Mouse (Mus musculus): ENCODE measurements around the gene Aip.
A peak's percentile ranks its signal among the peaks of the same experiment; 100 is the strongest.

Gene Aip

GRCm38 (mm10) chr19:4152445-4153231 lies 27.0 kb upstream of the Aip start:
- no peak for DNase-seq (ENCODE audit: low spot score)

GRCm38 (mm10) chr19:4151898-4152297 lies 26.2 kb upstream of the Aip start:
- DNase-seq (ENCODE audit: low spot score) = no peak

- DNase-seq (ENCODE audit: low spot score) = no peak
These were observed 25.8 kb upstream of the Aip start for GRCm38 (mm10) chr19:4151488-4151860.

- no peak for DNase-seq (ENCODE audit: low spot score)
These were observed 25.2 kb upstream of the Aip start for GRCm38 (mm10) chr19:4150567-4151487.

- DNase-seq (ENCODE audit: low spot score) = no peak
These were observed 24.3 kb upstream of the Aip start for GRCm38 (mm10) chr19:4149764-4150461.

- no peak for DNase-seq (ENCODE audit: low spot score)
These were observed 23.6 kb upstream of the Aip start for GRCm38 (mm10) chr19:4149283-4149682.

GRCm38 (mm10) chr19:4148819-4149218 lies 23.2 kb upstream of the Aip start:
- DNase-seq (ENCODE audit: low spot score) = no peak

GRCm38 (mm10) chr19:4148491-4148806 lies 22.8 kb upstream of the Aip start, which contains the start of gene Coro1b:
Coro1b (plus strand) TSS chr19:4148619.
- DNase-seq (ENCODE audit: low spot score) = peak; percentile 97

- DNase-seq (ENCODE audit: low spot score) = no peak
These were observed 22.3 kb upstream of the Aip start for GRCm38 (mm10) chr19:4147782-4148490.

- DNase-seq (ENCODE audit: low spot score) = no peak
These were observed 21.4 kb upstream of the Aip start for GRCm38 (mm10) chr19:4147022-4147405.

GRCm38 (mm10) chr19:4146366-4147021 lies 20.8 kb upstream of the Aip start:
- no peak for DNase-seq (ENCODE audit: low spot score)

GRCm38 (mm10) chr19:4145936-4146335 lies 20.3 kb upstream of the Aip start:
- DNase-seq (ENCODE audit: low spot score) = no peak

GRCm38 (mm10) chr19:4144550-4145498 lies 19.2 kb upstream of the Aip start:
- no peak for DNase-seq (ENCODE audit: low spot score)

- no peak for DNase-seq (ENCODE audit: low spot score)
These were observed 18.2 kb upstream of the Aip start, which contains the start of gene Cabp4 for GRCm38 (mm10) chr19:4143759-4144268. Cabp4 (minus strand) TSS chr19:4144033.

GRCm38 (mm10) chr19:4142416-4143173 lies 16.9 kb upstream of the Aip start:
- DNase-seq (ENCODE audit: low spot score) = no peak

GRCm38 (mm10) chr19:4140147-4140546 lies 14.5 kb upstream of the Aip start:
- DNase-seq (ENCODE audit: low spot score) = no peak

- no peak for DNase-seq (ENCODE audit: low spot score)
These were observed 13.8 kb upstream of the Aip start, which contains the start of gene Gpr152 for GRCm38 (mm10) chr19:4139446-4139845. Gpr152 (plus strand) TSS chr19:4139787.

GRCm38 (mm10) chr19:4137913-4138312 lies 12.3 kb upstream of the Aip start:
- no peak for DNase-seq (ENCODE audit: low spot score)

- no peak for DNase-seq (ENCODE audit: low spot score)
These were observed 10.8 kb upstream of the Aip start for GRCm38 (mm10) chr19:4136463-4136862.
